Mouse (Mus musculus) retina, adult 2 months (tissue): ENCODE measurements around the gene Armcx3.
"Not testable (repeated sequence)": the region's sequence is repeated elsewhere in the genome, so short reads cannot be mapped to it uniquely, and the experiment has no call there.

Experiments
- DNase-seq: peaks from one replicate; pipeline ENCODE4 v3.0.0-alpha.2; 2012; ENCODE audit warnings: low read depth, low spot score

Gene Armcx3

GRCm38 (mm10) chrX:134756434-134757292 lies at the start of gene Armcx3:
TSS of gene Armcx3 (plus strand) at chrX:134756595.
- DNase-seq = no peak

DNA sequence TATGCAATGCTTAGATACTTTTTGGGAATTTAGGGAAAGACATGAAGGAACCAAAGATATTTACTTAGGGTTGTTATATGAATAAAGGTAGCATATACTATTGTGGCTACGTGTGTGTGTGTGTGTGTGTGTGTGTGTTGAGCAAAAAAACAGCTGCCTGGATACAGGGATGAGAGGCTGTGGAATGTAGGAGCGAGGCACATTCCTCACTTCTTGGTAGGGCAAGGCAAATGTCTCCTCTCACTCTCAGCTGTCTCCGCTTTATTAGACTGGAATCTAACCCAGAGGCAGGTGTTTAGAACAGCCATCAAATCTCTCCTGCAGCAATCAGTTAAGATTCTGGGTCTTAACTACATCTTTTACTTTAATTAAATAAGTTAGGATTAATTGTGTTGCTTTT lies 39.5 kb upstream of the Armcx3 start:
- no peak for DNase-seq

- DNase-seq = peak; percentile 41
Observed at GRCm38 (mm10) chrX:134717752-134718308, 38.6 kb upstream of the Armcx3 start, which contains the start of gene Armcx1. TSS of gene Armcx1 (plus strand) at chrX:134717963.

DNA sequence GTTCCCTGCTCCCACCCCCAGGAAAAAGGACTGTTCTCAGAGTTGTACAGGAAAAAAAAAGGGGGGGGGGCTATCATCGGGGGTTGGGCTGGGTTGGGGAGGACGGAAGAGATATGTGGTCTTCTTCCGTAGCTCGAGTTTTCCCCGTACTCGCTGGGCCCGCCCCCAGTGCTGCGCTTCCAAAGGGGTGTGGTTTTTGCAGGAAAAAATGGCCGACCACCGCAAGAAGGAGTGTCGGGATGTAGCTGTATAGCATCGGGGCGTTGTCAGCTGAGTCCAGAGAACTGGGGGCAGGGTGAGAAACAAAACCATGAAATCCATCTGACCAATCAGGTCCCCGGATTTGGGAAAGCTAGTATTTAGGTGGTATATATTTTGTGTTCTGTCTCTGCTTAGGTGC lies 37.9 kb upstream of the Armcx3 start:
- no peak for DNase-seq

- not testable (repeated sequence) for DNase-seq
Observed at GRCm38 (mm10) chrX:134723762-134724161, 32.6 kb upstream of the Armcx3 start.

DNA sequence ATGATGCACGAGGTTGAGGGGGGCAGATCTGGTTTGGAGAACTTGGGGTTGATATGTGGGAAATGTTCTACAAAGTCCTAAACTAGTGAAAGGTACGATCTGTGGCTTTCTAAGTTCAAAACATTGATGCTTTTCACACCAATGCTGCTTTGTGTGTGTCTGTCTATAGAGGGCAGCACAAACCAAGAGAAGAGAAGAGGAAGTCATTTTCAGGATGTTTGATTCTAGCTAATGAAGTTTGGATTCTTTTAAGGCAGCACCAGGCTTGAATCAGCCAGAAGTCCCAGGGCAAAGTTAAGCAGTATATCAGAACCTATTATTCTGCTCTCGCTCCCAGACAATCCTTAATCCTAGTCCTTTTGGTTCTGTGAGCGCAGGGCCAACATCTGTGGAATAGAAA lies 26.6 kb upstream of the Armcx3 start:
- no peak for DNase-seq

- no peak for DNase-seq
Observed at GRCm38 (mm10) chrX:134737796-134738195, 18.6 kb upstream of the Armcx3 start.

- no peak for DNase-seq
Observed at GRCm38 (mm10) chrX:134739160-134739559, 17.2 kb upstream of the Armcx3 start.

- DNase-seq = no peak
Observed at GRCm38 (mm10) chrX:134741862-134742261, 14.5 kb upstream of the Armcx3 start.

- DNase-seq = no peak
Observed at GRCm38 (mm10) chrX:134746459-134746858, 9.9 kb upstream of the Armcx3 start.

DNA sequence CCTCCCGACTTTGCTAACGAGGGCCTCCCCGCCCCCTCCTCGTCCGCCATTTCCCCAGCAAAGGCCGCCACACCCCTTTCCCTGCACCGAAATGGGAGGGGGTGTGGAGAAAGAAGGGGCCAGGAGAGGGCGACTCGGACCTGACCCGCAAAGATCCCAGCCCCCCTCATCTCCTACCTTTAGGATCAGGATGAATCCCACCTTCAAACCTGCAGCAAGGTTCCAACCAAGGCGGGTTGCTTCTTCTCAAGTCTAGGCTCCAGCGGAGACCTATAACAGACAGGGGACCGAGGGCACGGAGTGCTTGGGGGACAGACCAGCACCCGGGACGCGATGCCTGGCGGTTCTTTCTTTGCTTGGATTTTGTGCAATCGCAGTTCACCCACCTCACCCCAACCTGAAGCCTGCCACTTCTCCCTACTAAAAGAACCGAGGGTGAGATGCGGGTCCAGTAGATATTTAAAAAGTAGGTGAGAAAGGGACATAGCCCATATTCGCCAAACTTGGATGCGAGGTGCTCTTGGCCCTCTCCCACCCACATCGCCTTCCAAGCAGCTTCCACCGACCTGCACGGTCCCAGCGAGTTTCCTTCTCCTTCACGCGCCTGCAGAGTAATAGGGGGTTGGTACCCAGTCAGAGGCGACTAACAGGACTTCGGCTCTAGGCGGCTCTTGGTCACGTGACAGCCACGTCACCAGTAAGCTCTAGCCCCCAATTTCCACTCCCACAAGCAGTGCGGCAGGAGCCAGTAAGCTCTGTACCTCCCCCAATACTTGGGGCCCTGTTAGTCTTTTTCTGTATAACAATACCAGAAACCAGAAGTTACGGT lies 5.4 kb upstream of the Armcx3 start, which contains the start of gene Armcx6:
Gene Armcx6 (minus strand): TSS at position 654 of the 829 bp plus-strand sequence.
- DNase-seq = peak; percentile 50

DNA sequence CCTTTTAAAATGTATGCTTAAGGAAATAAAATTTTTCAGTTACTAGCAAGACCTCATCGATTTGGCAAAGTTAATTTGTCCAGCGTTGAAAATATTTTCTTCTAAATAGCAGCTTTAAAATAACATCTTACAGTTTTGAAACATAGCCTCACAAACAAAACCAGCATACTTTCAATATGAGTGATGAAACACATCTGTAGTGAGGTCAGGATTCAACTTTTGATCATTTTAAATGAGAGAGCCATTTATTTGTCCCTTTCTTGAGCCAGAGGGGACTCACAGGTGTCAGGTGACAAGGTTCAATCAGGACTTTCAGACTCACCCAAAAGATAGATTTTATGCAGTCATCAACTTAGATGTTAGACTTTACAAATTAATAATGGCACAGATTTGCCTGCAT lies 4.5 kb upstream of the Armcx3 start:
- DNase-seq = no peak

- DNase-seq = no peak
Observed at GRCm38 (mm10) chrX:134752584-134752983, 3.8 kb upstream of the Armcx3 start.

DNA sequence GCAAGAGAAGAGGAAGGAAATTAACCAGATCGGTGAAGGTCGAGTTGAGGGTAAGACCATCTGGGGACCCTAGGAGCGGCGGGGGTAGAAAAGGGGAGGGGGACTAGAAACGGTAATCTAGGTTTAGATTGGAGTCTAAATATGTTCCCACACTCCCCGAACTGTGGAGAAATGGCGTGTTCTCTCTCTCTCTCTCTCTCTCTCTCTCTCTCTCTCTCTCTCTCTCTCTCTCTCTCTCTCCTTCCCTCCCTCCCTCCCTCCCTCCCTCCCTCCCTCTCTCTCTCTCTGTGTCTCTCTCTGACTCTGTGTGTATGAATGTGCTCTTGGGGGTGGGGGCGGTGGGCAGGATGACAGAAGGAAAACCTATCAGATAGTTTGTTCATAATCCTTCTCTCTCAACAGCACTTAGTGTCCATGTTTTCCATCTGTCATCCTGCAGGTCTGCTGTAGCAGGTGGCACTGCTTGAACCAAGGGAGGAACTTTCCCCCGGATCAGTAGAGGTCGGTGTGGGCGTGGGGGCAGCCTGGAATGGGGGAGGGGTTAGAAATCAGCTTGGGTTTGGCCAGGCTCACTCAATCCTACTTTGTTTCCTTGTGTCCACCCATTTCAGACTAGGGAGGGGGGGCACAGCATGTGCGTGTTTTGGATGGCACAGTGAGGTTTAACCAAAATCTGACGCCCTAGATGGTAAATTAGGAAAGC lies 1.0 kb downstream of the Armcx3 start:
- no peak for DNase-seq

DNA sequence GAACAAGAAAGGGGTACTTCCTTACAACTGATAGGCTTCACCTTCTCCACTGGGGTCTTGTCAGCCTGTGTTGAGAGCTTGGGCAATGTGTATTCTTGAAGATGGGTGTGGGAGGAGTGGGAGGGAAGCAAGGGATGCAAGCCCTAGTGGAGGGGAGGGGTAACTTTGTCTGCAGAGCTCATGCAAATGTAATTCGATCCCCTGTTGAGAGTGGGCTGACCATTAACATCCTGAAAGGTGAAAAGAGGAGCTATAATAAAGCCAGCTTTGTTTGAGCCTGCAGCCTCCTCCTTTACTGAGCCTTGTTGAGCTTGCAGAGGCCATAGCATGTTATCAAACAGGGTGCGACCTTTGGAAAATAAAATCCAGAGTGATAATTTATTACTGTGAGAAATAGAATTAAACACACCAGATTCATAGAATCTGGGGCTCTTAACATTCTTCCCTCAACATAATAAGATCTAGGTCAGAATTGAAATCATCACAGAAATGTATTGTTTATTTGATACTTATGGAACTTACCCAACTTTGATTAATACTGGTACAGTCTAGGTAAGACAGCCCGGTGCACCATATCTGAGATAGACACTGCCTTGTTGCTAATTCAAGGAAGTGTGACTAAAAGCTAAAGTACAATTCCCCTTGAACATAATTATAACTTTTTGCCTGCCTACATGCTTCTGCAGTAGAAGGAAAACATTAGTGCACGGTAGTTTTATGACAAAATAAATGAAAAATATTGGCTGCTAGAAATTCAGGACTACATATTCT lies 7.2 kb downstream of the Armcx3 start:
- DNase-seq = not testable (repeated sequence)

- DNase-seq = no peak
Observed at GRCm38 (mm10) chrX:134787728-134788127, 31.3 kb downstream of the Armcx3 start.

DNA sequence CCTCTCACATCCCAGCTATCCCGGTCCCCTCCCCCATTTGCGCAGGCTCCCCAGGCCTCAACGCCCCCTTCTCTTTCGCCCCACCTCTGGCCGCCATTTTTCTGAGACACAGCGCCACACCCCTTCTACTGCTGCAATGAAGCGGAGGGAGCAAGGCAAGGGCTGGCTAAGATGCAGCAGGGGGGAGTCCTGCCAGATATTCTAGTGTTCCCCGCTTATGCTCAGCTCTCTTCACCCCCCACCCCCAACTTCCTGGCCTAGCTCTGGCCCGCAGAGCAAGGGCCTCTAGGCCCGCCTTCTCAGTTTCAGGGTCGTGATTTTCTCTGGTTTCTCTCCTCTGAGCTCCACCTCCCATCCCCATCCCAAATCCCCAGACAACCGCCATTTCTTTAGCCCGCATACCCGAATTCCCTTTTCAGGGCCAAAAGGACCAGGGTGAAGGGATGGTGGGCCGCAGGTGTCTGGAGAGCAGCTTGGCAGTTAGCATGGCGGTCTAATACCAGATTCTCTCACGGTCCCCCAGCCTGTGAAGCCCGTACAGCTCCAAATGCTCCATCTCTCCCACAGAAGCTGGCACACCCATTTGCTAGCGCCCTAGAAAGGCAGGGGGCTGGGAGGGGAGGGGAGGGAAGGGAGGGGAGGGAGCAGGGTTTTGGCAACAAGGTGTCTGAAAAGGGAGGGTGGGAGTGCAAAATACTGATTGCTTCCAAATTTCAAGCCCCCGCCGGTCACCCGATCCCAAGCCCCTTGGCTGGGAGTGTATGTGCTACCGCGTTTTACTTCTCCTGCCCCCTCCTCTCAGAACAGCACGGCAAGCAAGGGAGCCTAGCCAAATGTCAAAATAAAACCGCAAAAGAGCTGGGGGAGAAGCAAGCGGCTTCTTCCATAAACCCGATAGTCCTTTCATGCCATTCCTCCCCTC lies 51.7 kb downstream of the Armcx3 start:
- DNase-seq = no peak

- peak; percentile 39 for DNase-seq
Observed at GRCm38 (mm10) chrX:134808755-134809224, 52.4 kb downstream of the Armcx3 start, which contains the start of gene Armcx2. TSS of gene Armcx2 (minus strand) at chrX:134809221.
